ENCODE assay signal across 1 mouse cellular context in the genomic region with DNA sequence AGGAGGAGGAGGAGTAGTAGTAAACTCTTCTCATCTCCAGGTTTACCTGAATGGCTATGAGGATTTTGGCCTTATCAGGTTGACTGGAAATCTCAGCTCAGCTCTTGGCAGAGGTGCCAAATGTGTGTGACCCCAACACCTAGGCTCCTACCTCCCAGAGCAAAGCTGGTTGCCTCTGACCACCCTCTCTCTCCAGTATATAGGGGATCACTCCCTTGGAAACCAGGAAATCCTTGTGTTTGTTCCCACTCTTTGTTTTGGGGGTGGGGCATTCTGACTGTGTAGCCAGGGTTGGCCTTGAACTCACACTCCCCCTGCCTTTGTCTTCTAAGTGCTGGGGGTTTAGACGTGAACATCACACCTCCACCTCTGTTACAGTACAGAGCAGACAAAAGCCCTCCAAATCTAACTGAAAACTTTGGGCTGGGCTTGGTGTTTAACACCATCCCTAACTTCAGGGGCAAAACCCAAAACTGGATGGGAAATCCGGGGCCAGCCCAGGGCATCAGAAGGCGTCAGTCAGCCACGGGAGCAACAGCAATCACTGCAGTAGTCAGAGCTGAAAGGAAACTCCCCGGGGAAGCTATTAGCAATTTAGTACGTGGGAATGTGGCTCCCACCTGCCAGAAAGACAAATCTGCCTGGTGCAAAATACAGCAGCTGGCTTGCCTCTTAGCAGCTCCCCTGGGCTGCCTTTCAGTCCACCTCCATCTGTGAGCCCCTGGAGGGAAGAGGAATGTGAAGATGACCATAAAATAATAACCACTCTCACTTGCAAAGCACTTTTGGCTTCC.
TF ChIP-seq lines count a peak whose summit lies in the region.

No protein-coding gene starts in this region.

TF ChIP-seq in myocyte, 11 proteins besides CTCF, POLR2A, EP300 and RAD21:
- TF ChIP-seq SRF (IDR thresholded peaks at IDR 0.05; ENCODE audit: control insufficient read depth, insufficient read length, low read depth) = no peak
- TF ChIP-seq TCF3 (IDR thresholded peaks at IDR 0.05; ENCODE audit: insufficient read length, low read depth) = no peak
- no peak for TF ChIP-seq POLR2AphosphoS2 (IDR thresholded peaks at IDR 0.05; ENCODE audit: insufficient read length, low read depth)
